Mouse (Mus musculus): ENCODE results near the gene Fubp3. TPM values are rescaled to one million over a fixed set of nuclear protein-coding genes. Genes with fewer than 3 reads are reported as not detected.

Fubp3 gene
- polyA plus RNA-seq, 1 experiment from 2014 or later, result 80.9 TPM

DNA sequence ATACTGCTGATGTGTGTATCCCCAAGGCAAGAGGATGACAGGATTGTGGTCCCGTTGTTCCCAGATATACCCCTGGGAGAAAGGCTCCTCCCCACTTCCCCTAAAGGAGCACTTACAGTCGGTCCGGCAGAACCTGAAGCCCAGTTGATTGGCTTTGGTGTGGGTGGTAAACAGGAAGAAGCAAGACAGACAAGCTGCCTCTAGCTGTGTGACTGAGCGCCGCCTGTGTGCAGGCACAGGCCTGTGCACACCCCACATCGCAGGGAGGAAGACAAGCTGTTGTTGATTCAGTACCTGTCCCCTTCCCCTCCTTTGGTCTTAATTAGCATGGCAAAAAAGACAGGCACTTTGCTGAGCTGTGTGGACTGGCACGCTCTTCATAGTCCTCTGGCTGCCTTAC lies 41.3 kb downstream of the Fubp3 start:
- no peak overlapping the region for H3K9ac ChIP-seq (replicated peaks; ENCODE audit: low read length)
- peaks cover 70% of the 10 kb centered on the region for H3K36me3 ChIP-seq (ENCODE audit: insufficient read depth, low read length)
- ATAC-seq (ENCODE audit: low FRiP score, low TSS enrichment), result no peak
- H3K4me3 ChIP-seq (ENCODE audit: low read length), result no peak overlapping the region
- no peak overlapping the region for H3K4me2 ChIP-seq (replicated peaks; ENCODE audit: low read depth, low read length)
- H3K9me3 ChIP-seq (ENCODE audit: low read length), result no peaks in the 10 kb centered on the region
- H3K27ac ChIP-seq (ENCODE audit: low read length), result no peak overlapping the region
- no peaks in the 10 kb centered on the region for H3K4me1 ChIP-seq (ENCODE audit: insufficient read depth, low read length)
- no peaks in the 10 kb centered on the region for H3K27me3 ChIP-seq (ENCODE audit: insufficient read depth, low read length)
- WGBS, result 82% methylated on average over 7 of the region's 7 CpGs

GRCm38 (mm10) chr2:31618484-31619161 lies 46.2 kb downstream of the Fubp3 start:
- H3K4me2 ChIP-seq (replicated peaks; ENCODE audit: low read depth, low read length), result no peak overlapping the region
- H3K27ac ChIP-seq (ENCODE audit: low read length), result no peak overlapping the region
- H3K36me3 ChIP-seq (ENCODE audit: insufficient read depth, low read length), result peaks cover 38% of the 10 kb centered on the region
- H3K27me3 ChIP-seq (ENCODE audit: insufficient read depth, low read length), result no peaks in the 10 kb centered on the region
- H3K4me1 ChIP-seq (ENCODE audit: insufficient read depth, low read length), result no peaks in the 10 kb centered on the region
- WGBS, result 83% methylated on average over 14 of the region's 14 CpGs
- ATAC-seq (ENCODE audit: low FRiP score, low TSS enrichment), result no peak
- peaks cover 1% of the 10 kb centered on the region; the same call in 1 of the 2 replicates for H3K9me3 ChIP-seq (ENCODE audit: low read length)
- H3K9ac ChIP-seq (replicated peaks; ENCODE audit: low read length), result no peak overlapping the region
- no peak overlapping the region for H3K4me3 ChIP-seq (ENCODE audit: low read length)

- Histone ChIP-seq H3K9ac (replicated peaks; ENCODE audit: low read length) (no peak overlapping the region), H3K9me3 (ENCODE audit: low read length) (peaks cover 6% of the 10 kb centered on the region), H3K4me3 (ENCODE audit: low read length) (no peak overlapping the region), H3K4me2 (replicated peaks; ENCODE audit: low read depth, low read length) (no peak overlapping the region), H3K4me1 (ENCODE audit: insufficient read depth, low read length) (no peaks in the 10 kb centered on the region), H3K27me3 (ENCODE audit: insufficient read depth, low read length) (no peaks in the 10 kb centered on the region), H3K27ac (ENCODE audit: low read length) (no peak overlapping the region), H3K36me3 (ENCODE audit: insufficient read depth, low read length) (peaks cover 32% of the 10 kb centered on the region)
- ATAC-seq (ENCODE audit: low FRiP score, low TSS enrichment), result no peak
- WGBS, result 95% methylated on average over 6 of the region's 6 CpGs
Measured at GRCm38 (mm10) chr2:31619208-31619607, 46.8 kb downstream of the Fubp3 start.

DNA sequence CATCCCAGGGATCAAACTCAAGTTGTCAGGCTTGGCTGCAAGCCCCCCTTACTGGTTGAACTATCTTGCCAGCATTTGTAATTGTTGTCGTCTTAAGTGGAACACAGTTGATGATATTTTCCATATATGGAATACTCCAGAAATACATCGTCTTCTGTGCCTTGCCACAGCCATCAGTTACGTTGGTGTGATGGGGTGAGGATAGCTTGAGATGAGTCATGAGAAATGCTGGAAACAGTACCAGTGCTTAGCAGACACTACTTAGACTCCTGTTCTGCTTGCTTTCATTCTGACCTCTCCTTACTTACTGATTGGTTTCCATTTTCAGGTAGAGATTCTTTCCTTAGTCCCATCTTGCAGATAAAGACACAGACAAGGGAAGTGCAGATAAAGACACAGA lies 61.1 kb downstream of the Fubp3 start:
- H3K27me3 ChIP-seq (ENCODE audit: insufficient read depth, low read length), result peaks cover 72% of the 10 kb centered on the region
- no peak for ATAC-seq (ENCODE audit: low FRiP score, low TSS enrichment)
- no peak overlapping the region for H3K9ac ChIP-seq (replicated peaks; ENCODE audit: low read length)
- no peak overlapping the region for H3K4me3 ChIP-seq (ENCODE audit: low read length)
- H3K4me1 ChIP-seq (ENCODE audit: insufficient read depth, low read length), result peaks cover 25% of the 10 kb centered on the region
- no peak overlapping the region for H3K27ac ChIP-seq (ENCODE audit: low read length)
- H3K9me3 ChIP-seq (ENCODE audit: low read length), result no peaks in the 10 kb centered on the region
- WGBS, result 56% methylated on average over 3 of the region's 3 CpGs
- H3K36me3 ChIP-seq (ENCODE audit: insufficient read depth, low read length), result no peaks in the 10 kb centered on the region
- no peak overlapping the region for H3K4me2 ChIP-seq (replicated peaks; ENCODE audit: low read depth, low read length)

- under 1% methylated on average over 52 of the region's 52 CpGs for WGBS
Measured at GRCm38 (mm10) chr2:31635281-31636137, 63.1 kb downstream of the Fubp3 start.

GRCm38 (mm10) chr2:31636138-31636741 lies 63.8 kb downstream of the Fubp3 start:
- ATAC-seq (ENCODE audit: low FRiP score, low TSS enrichment), result no peak
- Histone ChIP-seq H3K27ac (ENCODE audit: low read length) (no peak overlapping the region), H3K4me3 (ENCODE audit: low read length) (peak overlapping the region; percentile 27), H3K4me2 (replicated peaks; ENCODE audit: low read depth, low read length) (peak overlapping the region; percentile 36), H3K9me3 (ENCODE audit: low read length) (no peaks in the 10 kb centered on the region), H3K36me3 (ENCODE audit: insufficient read depth, low read length) (no peaks in the 10 kb centered on the region), H3K9ac (replicated peaks; ENCODE audit: low read length) (no peak overlapping the region), H3K4me1 (ENCODE audit: insufficient read depth, low read length) (peaks cover 35% of the 10 kb centered on the region), H3K27me3 (ENCODE audit: insufficient read depth, low read length) (peaks cover 99% of the 10 kb centered on the region)
- WGBS, result under 1% methylated on average over 48 of the region's 48 CpGs

More at GRCm38 (mm10) chr2:31635281-31636137, 63.1 kb downstream of the Fubp3 start:
- Histone ChIP-seq H3K9ac (replicated peaks; ENCODE audit: low read length) (no peak overlapping the region), H3K9me3 (ENCODE audit: low read length) (no peaks in the 10 kb centered on the region), H3K36me3 (ENCODE audit: insufficient read depth, low read length) (no peaks in the 10 kb centered on the region), H3K27ac (ENCODE audit: low read length) (no peak overlapping the region), H3K27me3 (ENCODE audit: insufficient read depth, low read length) (peaks cover 91% of the 10 kb centered on the region), H3K4me3 (ENCODE audit: low read length) (peak overlapping the region; percentile 27), H3K4me2 (replicated peaks; ENCODE audit: low read depth, low read length) (peak overlapping the region; percentile 36), H3K4me1 (ENCODE audit: insufficient read depth, low read length) (peaks cover 28% of the 10 kb centered on the region)
- ATAC-seq (ENCODE audit: low FRiP score, low TSS enrichment), result no peak

DNA sequence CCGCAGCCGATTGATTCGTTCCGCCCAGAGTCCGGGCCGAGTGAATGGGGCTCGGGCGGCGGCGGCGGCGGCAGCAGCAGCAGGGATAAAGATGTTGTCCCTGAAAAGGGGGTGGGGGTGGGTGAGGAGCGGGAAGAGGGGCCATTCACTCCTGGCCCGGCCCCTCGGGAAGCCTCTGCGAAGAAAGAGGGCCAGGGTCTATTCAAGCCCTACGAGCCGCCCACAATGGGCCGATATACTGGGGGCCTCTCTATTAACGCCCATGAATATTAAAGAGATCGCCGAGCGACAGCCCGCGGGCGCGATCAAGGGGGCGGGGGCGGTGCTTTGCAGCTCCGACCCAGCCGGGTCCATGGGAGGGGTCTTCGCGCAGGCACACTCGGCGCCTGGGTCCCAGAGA lies 64.3 kb downstream of the Fubp3 start:
- WGBS, result 0% methylated on average over 35 of the region's 35 CpGs
- Histone ChIP-seq H3K9ac (replicated peaks; ENCODE audit: low read length) (no peak overlapping the region), H3K4me3 (ENCODE audit: low read length) (peak overlapping the region; percentile 27), H3K27ac (ENCODE audit: low read length) (no peak overlapping the region), H3K27me3 (ENCODE audit: insufficient read depth, low read length) (peaks cover 100% of the 10 kb centered on the region), H3K4me1 (ENCODE audit: insufficient read depth, low read length) (peaks cover 36% of the 10 kb centered on the region), H3K36me3 (ENCODE audit: insufficient read depth, low read length) (no peaks in the 10 kb centered on the region), H3K9me3 (ENCODE audit: low read length) (no peaks in the 10 kb centered on the region), H3K4me2 (replicated peaks; ENCODE audit: low read depth, low read length) (peak overlapping the region; percentile 36; the same call in 1 of the 2 replicates)
- ATAC-seq (ENCODE audit: low FRiP score, low TSS enrichment), result no peak

DNA sequence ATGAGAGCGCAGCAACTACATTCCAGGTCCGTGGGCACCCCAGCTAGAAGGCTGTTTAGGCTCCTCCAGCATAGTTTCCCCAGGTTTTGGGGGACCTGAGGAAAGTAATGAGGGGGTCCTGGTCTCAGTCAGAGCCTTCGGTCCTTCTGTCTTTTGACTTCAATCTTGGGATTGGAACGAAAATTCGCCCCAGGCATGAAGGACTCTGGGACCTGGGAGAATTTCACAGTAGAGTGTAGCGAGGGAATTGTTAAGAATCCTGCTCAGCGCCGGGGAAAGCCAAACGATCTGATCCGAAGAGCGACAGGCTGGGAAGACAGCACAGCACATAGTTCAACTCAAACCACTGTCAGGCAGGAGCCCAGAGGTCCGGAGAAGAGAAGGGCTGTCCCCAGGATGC lies 64.9 kb downstream of the Fubp3 start:
- Histone ChIP-seq H3K36me3 (ENCODE audit: insufficient read depth, low read length) (no peaks in the 10 kb centered on the region), H3K9ac (replicated peaks; ENCODE audit: low read length) (no peak overlapping the region), H3K4me1 (ENCODE audit: insufficient read depth, low read length) (peaks cover 36% of the 10 kb centered on the region), H3K27me3 (ENCODE audit: insufficient read depth, low read length) (peaks cover 100% of the 10 kb centered on the region), H3K9me3 (ENCODE audit: low read length) (no peaks in the 10 kb centered on the region), H3K4me2 (replicated peaks; ENCODE audit: low read depth, low read length) (no peak overlapping the region), H3K27ac (ENCODE audit: low read length) (no peak overlapping the region), H3K4me3 (ENCODE audit: low read length) (peak overlapping the region; percentile 27; the same call in 1 of the 2 replicates)
- ATAC-seq (ENCODE audit: low FRiP score, low TSS enrichment), result no peak
- WGBS, result 2% methylated on average over 12 of the region's 12 CpGs

- 0% methylated on average over 22 of the region's 22 CpGs for WGBS
- Histone ChIP-seq H3K4me3 (ENCODE audit: low read length) (no peak overlapping the region), H3K4me2 (replicated peaks; ENCODE audit: low read depth, low read length) (no peak overlapping the region), H3K9me3 (ENCODE audit: low read length) (no peaks in the 10 kb centered on the region), H3K4me1 (ENCODE audit: insufficient read depth, low read length) (peaks cover 36% of the 10 kb centered on the region), H3K27me3 (ENCODE audit: insufficient read depth, low read length) (peaks cover 100% of the 10 kb centered on the region), H3K27ac (ENCODE audit: low read length) (no peak overlapping the region), H3K9ac (replicated peaks; ENCODE audit: low read length) (no peak overlapping the region), H3K36me3 (ENCODE audit: insufficient read depth, low read length) (no peaks in the 10 kb centered on the region)
- no peak for ATAC-seq (ENCODE audit: low FRiP score, low TSS enrichment)
Measured at GRCm38 (mm10) chr2:31637807-31638206, 65.4 kb downstream of the Fubp3 start.

All from kidney, embryonic 16.5 days (tissue).